Mouse (Mus musculus) neutrophil, adult 5-6 weeks (primary cell): ENCODE data around the gene Tpsg1. TPM values are rescaled to one million over a fixed set of nuclear protein-coding genes. Genes with fewer than 3 reads are reported as not detected.

Experiments used
- ATAC-seq: fragments of 151-379, 151-347 bp; 2 replicates; pipeline ENCODE4 v1.8.0; 2017; ENCODE audit warnings: mild to moderate bottlenecking, moderate TSS enrichment; ENCODE audit not compliant: insufficient number of reproducible peaks, poor library complexity, low FRiP score, severe bottlenecking; ENCODE audit errors: extremely low read depth
- total RNA-seq: library from RNA; stranded (forward); fragments of 200-1000 nt; gene quantifications from 2 replicates; pipeline ENCODE4 v1.2.3, GENCODE M21; 2017

Tpsg1 gene
- total RNA-seq = not detected in 2 replicates

DNA sequence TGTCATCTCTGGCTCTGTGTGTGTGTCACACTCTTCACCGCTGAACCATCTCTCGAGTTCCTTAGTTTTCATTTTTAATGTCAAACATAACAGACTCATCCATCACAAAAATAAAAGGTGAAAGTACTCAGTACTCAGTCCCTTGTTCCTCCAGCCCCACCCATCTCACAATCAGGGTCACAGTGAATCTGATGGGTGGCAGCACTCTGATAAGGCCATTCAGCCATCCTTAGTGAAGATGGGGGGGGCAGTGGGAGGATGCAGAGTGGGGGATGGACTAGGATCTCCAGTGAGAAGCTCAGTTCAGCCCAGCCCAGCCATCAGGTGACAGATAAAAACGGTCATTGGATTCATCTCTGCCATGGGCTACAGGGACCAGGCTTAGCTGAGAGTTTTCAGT, at the start of gene Tpsg1:
Tpsg1 (plus strand) TSS at position 301 of the 400 bp plus-strand sequence.
- ATAC-seq = no peak

DNA sequence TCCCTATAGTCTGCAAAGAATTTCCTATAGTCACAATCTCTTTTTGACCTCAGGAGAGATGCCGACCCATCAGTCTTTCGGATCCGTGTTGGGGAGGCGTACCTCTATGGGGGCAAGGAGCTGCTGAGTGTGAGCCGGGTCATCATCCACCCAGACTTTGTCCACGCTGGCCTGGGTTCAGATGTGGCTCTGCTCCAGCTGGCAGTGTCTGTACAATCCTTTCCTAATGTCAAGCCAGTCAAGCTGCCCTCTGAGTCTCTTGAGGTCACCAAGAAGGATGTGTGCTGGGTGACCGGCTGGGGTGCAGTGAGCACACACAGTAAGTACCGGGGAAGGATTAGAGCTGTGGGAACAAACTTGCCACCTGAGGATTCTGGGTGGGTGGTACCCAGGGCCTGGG, 48.3 kb upstream of the Tpsg1 start:
- ATAC-seq = no peak

DNA sequence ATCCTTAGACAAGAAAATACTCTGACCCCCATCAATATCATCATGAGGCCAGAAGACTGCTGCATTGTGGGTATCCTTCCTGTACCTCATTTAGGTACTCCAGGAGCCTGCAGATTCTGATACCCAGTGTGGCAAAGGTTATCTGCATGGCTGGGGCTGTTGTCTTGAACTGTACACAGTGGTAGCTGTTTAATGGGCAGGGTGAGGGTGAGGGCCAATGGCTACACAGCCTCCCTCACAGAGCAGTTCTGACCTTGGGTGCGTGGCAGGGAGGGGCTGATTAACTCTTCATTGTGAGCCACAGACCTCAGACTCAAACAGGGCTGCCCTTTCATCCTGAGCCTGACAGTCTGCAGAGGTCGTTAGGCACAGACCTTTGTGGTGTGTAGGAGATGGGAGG, 46.1 kb upstream of the Tpsg1 start:
- ATAC-seq = no peak

DNA sequence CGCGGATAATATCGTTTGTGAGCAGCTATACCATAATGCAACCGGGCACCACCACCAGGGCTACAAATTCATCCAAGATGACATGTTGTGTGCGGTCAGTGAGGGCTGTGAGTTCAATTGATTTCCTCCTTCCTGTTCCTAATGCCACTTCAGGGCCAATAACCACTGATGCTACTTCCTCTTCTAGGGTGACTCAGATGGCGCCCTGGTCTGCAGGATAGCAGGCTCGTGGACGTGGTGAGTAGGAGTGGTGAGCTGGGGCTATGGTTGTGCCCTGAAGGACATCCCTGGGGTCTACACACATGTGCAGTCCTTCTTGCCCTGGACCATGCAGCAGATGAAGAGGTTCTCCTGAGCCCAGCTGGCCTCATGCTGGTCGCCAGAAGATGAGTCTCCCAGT, 36.8 kb upstream of the Tpsg1 start:
- ATAC-seq = no peak

DNA sequence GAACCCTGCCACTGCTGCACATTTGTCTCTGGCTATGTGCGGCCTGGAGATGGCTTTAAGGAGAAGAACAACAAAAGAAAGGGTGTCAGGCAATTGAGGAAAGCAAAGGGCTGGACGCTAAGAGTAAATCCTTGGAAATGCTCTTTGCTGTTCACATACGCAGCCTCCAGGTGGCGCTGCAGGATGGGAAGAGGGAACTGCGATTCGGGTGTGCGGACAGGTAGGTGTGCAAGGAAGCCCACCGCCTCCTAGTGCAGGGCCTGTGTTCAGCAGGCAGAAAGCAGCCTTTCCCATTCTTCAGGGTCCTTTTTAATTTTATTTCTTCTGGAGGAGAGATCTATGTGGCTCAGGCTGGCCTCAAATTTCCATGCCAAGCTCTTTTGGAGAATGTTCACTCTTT, 35.1 kb upstream of the Tpsg1 start:
- ATAC-seq = no peak

DNA sequence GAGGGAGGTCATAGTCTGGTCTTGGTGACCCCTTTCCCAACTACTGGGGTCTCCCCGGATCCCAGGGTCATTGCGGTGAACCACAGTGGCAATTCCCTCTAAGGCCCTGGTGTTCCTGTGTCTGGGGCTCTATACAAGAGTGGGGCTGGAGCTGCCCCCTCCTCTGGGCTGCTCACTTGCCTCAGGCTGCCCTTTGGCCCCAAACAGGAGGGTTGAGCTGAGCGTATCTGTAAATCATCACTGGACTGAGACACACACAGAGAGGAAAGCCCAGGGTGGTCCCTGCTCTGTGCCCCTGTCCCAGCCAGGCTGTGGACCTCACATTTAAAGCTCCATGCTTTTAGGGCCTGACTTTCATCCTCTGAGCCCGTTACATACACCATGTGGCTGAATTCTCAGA, 30.9 kb upstream of the Tpsg1 start:
- ATAC-seq = no peak

DNA sequence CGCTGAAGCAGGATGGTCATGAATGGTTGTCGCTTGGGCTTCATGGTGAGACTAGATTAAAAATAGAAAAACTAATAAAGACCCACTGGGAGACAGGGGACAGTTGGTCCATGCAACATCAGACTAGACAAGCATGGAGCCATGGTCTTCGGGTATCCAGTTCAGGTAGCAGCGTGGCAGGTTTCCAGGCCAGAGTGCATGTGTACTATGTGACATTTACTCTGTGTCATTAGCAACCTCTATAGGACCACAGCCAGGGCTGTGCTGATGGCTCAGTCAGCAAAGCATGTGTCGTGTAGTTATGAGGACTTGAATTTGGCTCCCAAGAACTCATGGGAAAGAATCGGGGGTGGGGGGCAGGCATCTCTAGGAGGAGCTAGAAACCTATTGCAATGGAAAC, 29.1 kb upstream of the Tpsg1 start:
- ATAC-seq = no peak

DNA sequence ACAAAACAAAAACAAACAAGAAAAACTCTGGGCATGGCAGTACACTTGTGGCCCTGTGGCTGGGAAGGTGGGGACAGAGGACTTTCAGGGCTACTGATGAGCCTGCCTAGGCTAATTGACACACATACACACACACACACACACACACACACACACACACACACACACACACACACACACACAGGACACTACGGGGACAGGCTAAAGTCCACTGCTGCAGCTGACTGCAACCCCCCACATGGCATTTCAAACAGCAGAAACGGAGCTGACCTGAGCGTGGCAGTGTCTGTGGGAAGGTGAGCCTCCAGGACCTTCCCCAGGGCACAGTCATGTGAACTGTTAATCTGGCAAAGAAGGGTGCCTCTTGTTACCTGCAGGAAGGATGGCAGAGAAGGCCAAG, 27.6 kb upstream of the Tpsg1 start:
- no peak for ATAC-seq

DNA sequence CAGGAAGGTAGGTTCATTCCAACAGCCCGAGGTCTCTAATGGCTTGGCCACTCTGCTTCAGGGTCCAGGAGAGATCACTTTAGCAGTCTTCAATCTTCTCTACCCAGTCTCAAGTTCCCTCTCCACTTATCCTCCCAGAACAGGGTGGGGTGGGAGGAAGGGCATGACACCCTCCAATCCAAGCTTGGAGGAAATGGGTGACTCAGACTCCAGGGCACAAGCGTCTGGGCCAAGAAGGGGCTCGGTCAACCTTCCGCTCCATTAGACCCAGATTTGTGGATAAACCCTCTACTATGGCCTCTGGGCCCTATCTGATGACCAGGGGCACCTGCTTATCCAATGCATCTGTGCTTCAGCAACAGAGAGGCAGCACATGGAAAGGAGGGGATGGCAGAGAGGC, 23.6 kb upstream of the Tpsg1 start, which contains the start of gene Tpsab1:
Tpsab1 (minus strand) TSS at position 101 of the 400 bp plus-strand sequence.
- ATAC-seq = no peak

DNA sequence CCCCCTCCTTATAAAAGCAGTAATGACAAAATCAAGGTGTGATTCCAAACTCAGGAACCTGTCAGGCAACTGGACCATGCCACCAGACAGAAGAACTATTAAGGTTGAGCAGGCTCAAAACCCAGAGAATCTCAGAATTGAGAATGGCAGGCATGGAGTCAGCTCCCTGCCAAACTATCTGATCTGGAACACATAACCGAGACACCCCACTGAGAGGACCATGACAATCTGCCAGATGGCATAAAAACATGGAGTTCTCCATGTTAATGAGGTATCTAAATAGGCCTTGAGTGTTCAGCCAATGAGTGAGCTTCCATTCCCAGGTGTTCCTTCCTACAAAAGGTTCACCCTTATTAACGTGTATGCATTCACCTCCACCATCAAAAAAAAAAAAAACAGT, 7.8 kb upstream of the Tpsg1 start:
- ATAC-seq = no peak

DNA sequence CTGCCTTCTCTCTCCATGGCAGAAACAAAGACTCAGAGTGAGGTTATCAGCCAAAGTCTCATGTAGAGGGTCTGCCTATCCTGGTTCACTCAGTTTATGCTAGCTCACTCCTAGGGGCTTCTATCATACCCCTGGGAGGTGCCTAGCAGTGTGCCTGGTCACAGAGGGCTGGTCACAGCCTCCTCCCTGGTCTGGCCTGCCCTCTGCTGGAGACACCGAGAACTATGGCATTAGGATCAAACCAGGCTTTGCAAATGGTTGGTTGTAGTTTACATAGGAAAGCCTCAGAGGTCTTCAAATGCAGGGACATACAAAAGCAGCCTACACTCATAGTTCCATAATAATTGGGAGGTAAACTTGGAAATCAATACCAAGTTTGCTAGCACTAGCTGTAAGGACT, 5.3 kb upstream of the Tpsg1 start:
- no peak for ATAC-seq

DNA sequence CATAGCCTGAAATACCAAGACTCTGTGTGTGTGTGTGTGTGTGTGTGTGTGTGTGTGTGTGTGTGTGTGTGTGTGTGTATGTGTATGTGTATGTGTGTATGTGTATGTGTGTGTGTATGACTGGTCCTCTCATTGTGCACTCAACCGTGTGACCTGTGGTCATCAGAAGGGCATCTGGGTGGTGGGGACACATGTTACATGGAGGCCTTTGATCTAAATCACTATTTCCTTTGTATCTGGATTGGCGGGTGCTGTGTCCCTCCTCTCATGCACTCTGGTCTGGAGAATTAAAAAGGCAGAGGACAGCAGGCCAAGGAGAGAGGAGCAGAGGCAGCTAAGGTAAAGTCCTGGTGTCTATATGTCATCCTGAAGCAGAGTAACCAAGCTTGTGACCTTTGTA, 3.1 kb upstream of the Tpsg1 start, which contains the start of gene Tpsb2:
Tpsb2 (plus strand) TSS at position 301 of the 400 bp plus-strand sequence.
- no peak for ATAC-seq

DNA sequence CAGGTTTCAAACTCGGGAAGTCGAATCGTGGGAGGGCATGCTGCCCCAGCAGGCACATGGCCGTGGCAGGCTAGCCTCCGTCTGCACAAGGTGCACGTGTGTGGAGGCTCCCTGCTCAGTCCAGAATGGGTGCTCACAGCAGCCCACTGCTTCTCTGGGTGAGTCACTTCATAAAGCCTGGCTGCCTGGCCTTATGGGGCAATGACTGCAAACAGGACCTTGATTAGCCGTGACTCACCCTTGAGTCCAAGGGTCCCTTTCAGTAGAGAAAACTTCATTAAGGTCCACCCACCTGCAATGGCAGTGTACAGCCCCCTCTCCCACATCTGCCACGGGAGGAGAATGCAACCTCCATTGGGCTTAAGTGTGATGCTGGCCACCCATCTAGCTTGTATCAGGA, 3.4 kb downstream of the Tpsg1 start:
- no peak for ATAC-seq

DNA sequence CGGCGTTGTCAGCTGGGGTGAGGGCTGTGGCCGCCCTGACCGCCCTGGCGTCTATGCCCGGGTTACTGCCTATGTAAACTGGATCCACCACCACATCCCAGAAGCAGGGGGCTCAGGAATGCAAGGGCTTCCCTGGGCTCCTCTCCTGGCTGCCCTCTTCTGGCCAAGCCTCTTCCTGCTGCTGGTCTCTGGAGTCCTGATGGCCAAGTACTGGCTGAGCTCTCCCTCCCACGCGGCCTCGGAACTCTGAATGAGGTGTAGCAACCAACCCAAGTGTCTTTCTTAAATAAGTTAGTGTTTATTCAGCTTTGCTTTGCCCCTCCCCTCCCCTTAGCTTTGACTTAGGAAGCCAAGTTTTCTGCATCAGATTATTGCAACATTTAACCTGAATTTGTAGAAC, 4.9 kb downstream of the Tpsg1 start:
- no peak for ATAC-seq

DNA sequence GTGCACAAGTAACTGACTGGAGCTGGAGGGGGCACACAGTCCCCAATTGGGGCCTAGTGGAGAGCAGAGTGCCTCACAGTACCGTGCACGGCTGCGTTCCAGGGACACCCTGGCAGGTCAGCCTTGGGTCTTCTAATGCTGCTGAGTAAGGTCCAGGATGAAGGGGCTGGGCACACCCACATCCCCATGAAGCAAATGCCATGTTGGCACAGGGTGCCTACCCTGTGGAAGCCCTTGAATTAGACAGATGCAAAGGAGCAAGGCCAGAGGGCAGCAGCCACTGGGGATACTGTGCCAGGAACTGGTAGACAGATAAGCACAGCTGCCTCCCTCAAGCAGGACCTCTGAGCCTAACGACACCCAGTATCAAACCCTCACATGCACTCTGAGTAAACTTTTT, 25.5 kb downstream of the Tpsg1 start:
- ATAC-seq = no peak

DNA sequence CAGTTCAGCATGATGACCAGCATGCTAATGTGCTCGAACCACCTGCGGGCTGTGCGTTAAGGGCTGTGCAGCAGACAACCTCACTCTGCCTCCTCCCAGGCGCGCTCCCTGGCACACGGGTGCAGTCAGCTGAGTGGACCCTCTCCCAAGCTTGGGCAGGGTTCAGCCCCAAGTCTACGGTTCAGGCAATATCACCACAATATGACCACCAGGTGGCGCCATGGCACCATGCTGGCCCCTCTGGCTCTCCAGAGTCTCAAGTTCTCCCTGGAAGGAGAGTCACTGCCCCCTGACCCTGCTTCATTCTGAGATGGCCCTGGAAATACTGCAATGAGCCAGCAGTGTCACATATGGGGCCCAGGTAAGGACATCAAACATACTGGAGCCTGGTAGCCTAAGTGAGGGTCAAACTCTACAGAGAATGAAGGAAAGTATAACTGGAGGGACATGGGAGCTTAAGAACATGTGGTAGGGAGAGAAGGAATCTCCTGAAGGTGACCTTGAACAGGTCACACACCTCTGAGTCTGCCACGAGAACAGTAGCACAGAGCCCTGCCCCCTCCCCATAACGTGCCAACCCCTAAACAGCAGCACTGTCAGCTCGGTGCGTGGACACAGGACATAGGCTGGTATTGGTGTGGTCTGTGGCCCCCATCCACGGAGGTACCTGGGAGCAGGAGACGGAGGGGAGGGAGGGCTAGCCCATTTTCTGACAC, 28.9 kb downstream of the Tpsg1 start:
- no peak for ATAC-seq

DNA sequence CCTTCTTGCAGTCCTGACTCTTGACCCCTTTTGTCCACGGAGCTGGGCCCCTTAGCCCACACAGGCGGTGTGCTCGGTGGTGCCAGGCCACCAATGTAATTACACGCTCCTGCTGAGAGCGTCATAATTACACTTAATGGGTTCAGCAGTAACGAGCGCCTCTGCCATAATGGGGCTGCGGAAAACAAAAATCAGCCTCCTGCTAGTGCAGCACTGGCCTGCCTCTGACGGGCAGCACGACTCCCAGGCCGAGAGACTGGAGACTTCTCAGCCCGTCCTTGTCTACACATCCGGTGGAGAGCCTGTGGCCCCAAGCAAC, 29.4 kb downstream of the Tpsg1 start:
- no peak for ATAC-seq

DNA sequence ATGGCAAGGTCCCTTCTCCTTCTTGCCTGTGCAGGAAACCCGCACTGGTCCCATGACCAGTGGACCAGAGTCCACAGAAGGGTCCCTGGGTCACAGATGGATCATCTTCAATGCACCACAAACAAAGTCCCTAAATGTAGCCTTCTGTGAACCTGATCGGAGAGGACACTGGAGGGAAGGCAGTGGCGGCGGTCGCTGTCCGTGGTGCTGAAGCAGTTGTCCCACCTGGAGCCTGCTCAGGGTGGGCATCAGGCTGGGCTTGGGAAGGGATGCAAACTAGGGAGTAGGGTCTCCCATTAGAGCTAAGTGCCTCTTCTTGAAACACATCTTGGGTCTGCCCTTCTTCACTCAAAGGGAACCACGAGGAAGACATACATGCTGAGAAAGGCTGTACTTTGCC, 31.4 kb downstream of the Tpsg1 start:
- ATAC-seq = no peak

DNA sequence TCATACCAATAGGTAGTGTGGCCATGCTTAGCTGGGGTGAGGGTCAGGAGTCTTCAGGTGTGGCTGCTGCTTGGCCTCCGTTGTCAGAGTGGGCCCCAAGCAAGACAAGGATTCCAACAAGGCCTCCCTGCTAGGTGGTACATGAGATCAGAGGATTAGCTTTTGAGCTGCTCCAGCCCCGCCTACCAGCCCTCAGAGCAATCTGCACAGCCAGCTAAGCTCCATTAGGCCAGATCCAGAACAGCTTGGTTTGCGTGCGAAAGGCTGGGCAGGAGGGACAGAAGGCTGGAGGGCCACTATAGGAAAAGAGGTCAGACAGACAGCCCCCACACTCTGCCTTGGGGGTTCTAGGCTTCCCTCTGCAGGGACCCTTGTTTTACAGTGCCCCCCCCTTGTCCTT, 32.4 kb downstream of the Tpsg1 start:
- ATAC-seq = no peak

DNA sequence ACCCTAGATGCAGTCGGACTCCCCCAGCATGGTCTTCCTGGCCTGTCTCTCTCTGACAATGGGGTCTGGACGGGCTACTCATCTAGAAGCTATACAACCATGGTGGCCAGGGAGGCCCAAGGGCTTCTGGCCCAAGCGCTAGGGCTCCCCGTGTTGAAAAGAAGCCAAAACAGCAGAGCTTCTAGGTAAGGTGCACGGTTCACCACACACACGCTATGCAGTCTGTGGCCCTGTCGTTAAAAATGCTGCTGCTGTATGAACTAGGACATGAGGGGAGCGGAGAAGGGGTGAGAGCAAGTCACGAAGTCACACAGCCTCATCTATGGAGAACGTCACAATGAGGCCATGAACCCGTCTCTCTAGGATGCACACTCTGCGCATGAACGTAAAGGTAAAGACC, 33.2 kb downstream of the Tpsg1 start:
- ATAC-seq = no peak

DNA sequence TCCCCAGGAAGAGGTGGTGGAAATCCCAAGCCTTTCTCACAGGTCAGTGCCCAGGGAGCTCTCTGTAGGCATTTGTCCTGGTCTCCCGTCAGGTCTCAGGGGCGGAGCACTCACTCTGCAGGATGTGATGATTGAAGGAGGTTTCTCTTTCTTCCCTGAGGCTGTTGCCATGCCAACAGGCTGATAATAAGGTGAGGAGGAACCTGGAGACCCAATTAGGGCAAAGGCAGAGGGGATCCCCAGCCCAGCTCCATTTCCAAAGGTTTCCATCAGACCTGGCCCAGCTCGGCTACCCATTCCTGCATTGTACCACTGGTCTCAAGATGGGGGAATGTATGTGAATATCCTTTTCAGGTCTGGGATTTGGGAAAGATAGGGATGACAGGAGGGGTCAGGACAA, 35.1 kb downstream of the Tpsg1 start:
- no peak for ATAC-seq
